Mouse (Mus musculus) liver, embryonic 14.5 days (tissue): Measurements from ENCODE around the gene Rundc3a.

Experiments
- CTCF ChIP-seq: IDR thresholded peaks from 2 replicates; pipeline ENCODE4 v1.5.1; 2016; ENCODE audit warnings: antibody characterized with exemption, low read depth, control low read depth
- EP300 ChIP-seq: IDR thresholded peaks from 2 replicates; pipeline ENCODE4 v1.6.1; 2016; ENCODE audit warnings: antibody characterized with exemption, low read depth

DNA sequence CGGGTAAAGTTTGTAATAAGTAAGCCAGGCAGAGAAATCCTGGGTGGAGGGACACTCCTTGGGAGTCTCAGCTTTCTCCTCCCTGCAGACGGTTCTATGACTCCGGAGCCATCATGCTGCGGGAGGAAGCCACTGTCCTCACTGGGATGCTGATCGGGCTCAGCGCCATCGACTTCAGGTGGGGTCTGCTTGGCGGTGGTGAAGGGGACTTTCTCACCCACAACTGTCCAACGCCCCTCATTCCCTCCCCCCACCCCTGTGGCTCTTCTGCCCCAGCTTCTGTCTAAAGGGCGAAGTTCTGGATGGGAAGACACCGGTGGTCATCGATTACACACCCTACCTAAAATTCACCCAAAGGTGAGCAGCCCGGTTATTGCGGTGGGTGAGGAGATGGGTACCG, 5.9 kb downstream of the Rundc3a start:
- no peak for TF ChIP-seq EP300
- TF ChIP-seq CTCF = no peak
